Mouse (Mus musculus) heart, embryonic 16.5 days (tissue): ENCODE measurements around the gene Atp13a2. TPM values are rescaled to one million over a fixed set of nuclear protein-coding genes. Genes with fewer than 3 reads are reported as not detected.

ENCODE experiments used
- ATAC-seq: fragments of 200-750 bp; cut with Nextera tagmentation; replicated peaks from 2 replicates; pipeline ENCODE4 v1.8.0; 2017; ENCODE audit warnings: moderate number of reproducible peaks; ENCODE audit not compliant: insufficient read depth, low FRiP score; ENCODE audit errors: extremely low read depth
- H3K27ac ChIP-seq: fragments of 300-500 bp; sonication (generic); 2 replicates; pipeline ENCODE4 v1.5.1; 2014; ENCODE audit warnings: mild to moderate bottlenecking, low read length, control low read depth, moderate library complexity
- H3K27me3 ChIP-seq: fragments of 300-500 bp; sonication (generic); 2 replicates; pipeline ENCODE4 v1.6.1; 2014; ENCODE audit warnings: low read length, mixed read lengths; ENCODE audit not compliant: control insufficient read depth, insufficient read depth
- H3K36me3 ChIP-seq: fragments of 300-500 bp; sonication (generic); 2 replicates; pipeline ENCODE4 v1.6.1; 2014; ENCODE audit not compliant: control insufficient read depth, insufficient read depth
- H3K4me1 ChIP-seq: fragments of 300-500 bp; sonication (generic); 2 replicates; pipeline ENCODE4 v1.6.1; 2014; ENCODE audit warnings: low read length, mixed read lengths; ENCODE audit not compliant: control insufficient read depth, insufficient read depth
- H3K4me2 ChIP-seq: fragments of 300-500 bp; sonication (generic); 2 replicates; pipeline ENCODE4 v1.6.1; 2014; ENCODE audit warnings: low read depth, mild to moderate bottlenecking, control low read depth, low read length
- H3K4me3 ChIP-seq: fragments of 300-500 bp; sonication (generic); 2 replicates; pipeline ENCODE4 v1.5.1; 2014; ENCODE audit warnings: mild to moderate bottlenecking, control low read depth, low read length
- H3K9ac ChIP-seq: fragments of 300-500 bp; sonication (generic); 2 replicates; pipeline ENCODE4 v1.6.1; 2014; ENCODE audit warnings: low read length, control low read depth
- H3K9me3 ChIP-seq: fragments of 300-500 bp; sonication (generic); replicated peaks from 2 replicates; pipeline ENCODE4 v1.6.1; 2016; ENCODE audit warnings: low read length; ENCODE audit not compliant: control insufficient read depth
- WGBS: fragments of 180-500 bp; shearing (Covaris S2); extraction: QIAGEN DNeasy Blood & Tissue Kit; methylation state at CpG from one replicate; pipeline ENCODE4 v1.1.7; 2014; 5-methylcytosine and 5-hydroxymethylcytosine counted together
- polyA plus RNA-seq: library from polyadenylated mRNA; unstranded; fragments of >200 nt; fragmentation: Nextera tagmentation; extraction: Ambion mirVana; gene quantifications from 2 replicates; pipeline ENCODE4 v1.2.1, GENCODE M21; 2015

The Atp13a2 gene
- polyA plus RNA-seq, result 28.9 and 30.7 TPM in 2 replicates

- peaks cover 18% of the 10 kb centered on the region; the same call in 1 of the 2 replicates for H3K4me1 ChIP-seq
- no peaks in the 10 kb centered on the region for H3K27me3 ChIP-seq
- H3K36me3 ChIP-seq, result no peaks in the 10 kb centered on the region
- WGBS, result under 1% methylated on average over 58 of the region's 58 CpGs
- H3K9me3 ChIP-seq, result no peaks in the 10 kb centered on the region
- peak within 1 kb of the TSS; percentile 50 for H3K27ac ChIP-seq
- peak within 1 kb of the TSS; percentile 83 for H3K4me2 ChIP-seq
- H3K4me3 ChIP-seq, result peak within 1 kb of the TSS; percentile 86
- peak; percentile 86 for ATAC-seq
- H3K9ac ChIP-seq, result peak within 1 kb of the TSS; percentile 91
Measured at GRCm38 (mm10) chr4:140986711-140987395, at the start of gene Atp13a2. Atp13a2 (plus strand) TSS chr4:140986873.

GRCm38 (mm10) chr4:140944356-140944755 lies 42.3 kb upstream of the Atp13a2 start:
- Histone ChIP-seq H3K27ac (peak overlapping the region; percentile 75), H3K9me3 (peaks cover 3% of the 10 kb centered on the region; the same call in 1 of the 2 replicates), H3K27me3 (no peaks in the 10 kb centered on the region), H3K4me3 (no peak overlapping the region), H3K9ac (no peak overlapping the region), H3K4me2 (no peak overlapping the region; the same call in 1 of the 2 replicates), H3K36me3 (no peaks in the 10 kb centered on the region), H3K4me1 (no peaks in the 10 kb centered on the region; the same call in 1 of the 2 replicates)
- ATAC-seq, result 0 out of 2 replicates have a peak, but pooled peaks have one; percentile 19
- 84% methylated on average over 12 of the region's 12 CpGs for WGBS

GRCm38 (mm10) chr4:140944961-140945442 lies 41.7 kb upstream of the Atp13a2 start:
- 53% methylated on average over 5 of the region's 5 CpGs for WGBS
- peaks cover 3% of the 10 kb centered on the region; the same call in 1 of the 2 replicates for H3K9me3 ChIP-seq
- peak overlapping the region; percentile 75 for H3K27ac ChIP-seq

GRCm38 (mm10) chr4:140945571-140945970 lies 41.1 kb upstream of the Atp13a2 start:
- no peaks in the 10 kb centered on the region for H3K36me3 ChIP-seq
- ATAC-seq, result no peak; the same call in 1 of the 2 replicates
- H3K4me1 ChIP-seq, result peaks cover 5% of the 10 kb centered on the region
- H3K9ac ChIP-seq, result no peak overlapping the region
- peak overlapping the region; percentile 32; the same call in 1 of the 2 replicates for H3K27ac ChIP-seq
- no peak overlapping the region for H3K4me3 ChIP-seq
- H3K27me3 ChIP-seq, result no peaks in the 10 kb centered on the region
- no peak overlapping the region for H3K4me2 ChIP-seq
- 82% methylated on average over 4 of the region's 4 CpGs for WGBS
- H3K9me3 ChIP-seq, result peaks cover 3% of the 10 kb centered on the region; the same call in 1 of the 2 replicates

More at GRCm38 (mm10) chr4:140944961-140945442, 41.7 kb upstream of the Atp13a2 start:
- ATAC-seq, result peak; percentile 61
- Histone ChIP-seq H3K4me3 (no peak overlapping the region), H3K36me3 (no peaks in the 10 kb centered on the region), H3K9ac (no peak overlapping the region), H3K27me3 (no peaks in the 10 kb centered on the region), H3K4me2 (no peak overlapping the region), H3K4me1 (no peaks in the 10 kb centered on the region; the same call in 1 of the 2 replicates)

GRCm38 (mm10) chr4:140946048-140946447 lies 40.6 kb upstream of the Atp13a2 start:
- Histone ChIP-seq H3K27ac (peak overlapping the region; percentile 21; the same call in 1 of the 2 replicates), H3K27me3 (no peaks in the 10 kb centered on the region), H3K9me3 (peaks cover 3% of the 10 kb centered on the region; the same call in 1 of the 2 replicates), H3K4me1 (peaks cover 8% of the 10 kb centered on the region), H3K36me3 (no peaks in the 10 kb centered on the region), H3K4me2 (no peak overlapping the region), H3K9ac (no peak overlapping the region), H3K4me3 (no peak overlapping the region)
- 37% methylated on average over 4 of the region's 4 CpGs for WGBS
- no peak for ATAC-seq

GRCm38 (mm10) chr4:140946580-140947205 lies 40.0 kb upstream of the Atp13a2 start:
- Histone ChIP-seq H3K27ac (no peak overlapping the region), H3K27me3 (no peaks in the 10 kb centered on the region), H3K4me2 (no peak overlapping the region), H3K36me3 (no peaks in the 10 kb centered on the region), H3K4me1 (peaks cover 8% of the 10 kb centered on the region), H3K4me3 (no peak overlapping the region), H3K9ac (no peak overlapping the region), H3K9me3 (peaks cover 3% of the 10 kb centered on the region; the same call in 1 of the 2 replicates)
- WGBS, result 78% methylated on average over 14 of the region's 14 CpGs
- ATAC-seq, result no peak

GRCm38 (mm10) chr4:140947487-140948440 lies 38.9 kb upstream of the Atp13a2 start:
- Histone ChIP-seq H3K4me1 (peaks cover 8% of the 10 kb centered on the region), H3K4me3 (no peak overlapping the region), H3K27me3 (no peaks in the 10 kb centered on the region), H3K27ac (no peak overlapping the region), H3K4me2 (no peak overlapping the region), H3K36me3 (no peaks in the 10 kb centered on the region), H3K9ac (no peak overlapping the region), H3K9me3 (peaks cover 3% of the 10 kb centered on the region; the same call in 1 of the 2 replicates)
- 83% methylated on average over 12 of the region's 12 CpGs for WGBS
- ATAC-seq, result no peak

GRCm38 (mm10) chr4:140948481-140948880 lies 38.2 kb upstream of the Atp13a2 start:
- no peak overlapping the region; the same call in 1 of the 2 replicates for H3K27ac ChIP-seq
- peaks cover 3% of the 10 kb centered on the region; the same call in 1 of the 2 replicates for H3K9me3 ChIP-seq
- peaks cover 8% of the 10 kb centered on the region for H3K4me1 ChIP-seq
- ATAC-seq, result no peak
- no peak overlapping the region for H3K9ac ChIP-seq
- no peak overlapping the region for H3K4me2 ChIP-seq
- H3K36me3 ChIP-seq, result no peaks in the 10 kb centered on the region
- H3K27me3 ChIP-seq, result no peaks in the 10 kb centered on the region
- no peak overlapping the region for H3K4me3 ChIP-seq
- WGBS, result 81% methylated on average over 6 of the region's 6 CpGs
